Mouse (Mus musculus): ENCODE data around the gene Lilr4b.
"Not testable (repeated sequence)": the region's sequence is repeated elsewhere in the genome, so short reads cannot be mapped to it uniquely, and the experiment has no call there.

Lilr4b gene

GRCm38 (mm10) chr10:51480397-51480796, at the start of gene Lilr4b, which contains the start of gene Gm49339:
Gene Lilr4b, plus strand, starts transcription at chr10:51480632.
Gene Gm49339, plus strand, starts transcription at chr10:51480612.
- DNase-seq (ENCODE audit: extremely low spot score): not testable (repeated sequence)

GRCm38 (mm10) chr10:51432940-51433339, 47.5 kb upstream of the Lilr4b start:
- DNase-seq (ENCODE audit: extremely low spot score): no peak

GRCm38 (mm10) chr10:51435684-51436083, 44.7 kb upstream of the Lilr4b start:
- DNase-seq (ENCODE audit: extremely low spot score): no peak

- no peak for DNase-seq (ENCODE audit: extremely low spot score)
Observed at GRCm38 (mm10) chr10:51451610-51452009, 28.8 kb upstream of the Lilr4b start.

- no peak for DNase-seq (ENCODE audit: extremely low spot score)
Observed at GRCm38 (mm10) chr10:51453616-51454298, 26.7 kb upstream of the Lilr4b start.

- DNase-seq (ENCODE audit: extremely low spot score): no peak
Observed at GRCm38 (mm10) chr10:51454365-51454764, 26.1 kb upstream of the Lilr4b start.

GRCm38 (mm10) chr10:51455762-51456161, 24.7 kb upstream of the Lilr4b start:
- DNase-seq (ENCODE audit: extremely low spot score): no peak

GRCm38 (mm10) chr10:51456369-51456768, 24.1 kb upstream of the Lilr4b start:
- no peak for DNase-seq (ENCODE audit: extremely low spot score)

GRCm38 (mm10) chr10:51463800-51464199, 16.6 kb upstream of the Lilr4b start:
- not testable (repeated sequence) for DNase-seq (ENCODE audit: extremely low spot score)

- not testable (repeated sequence) for DNase-seq (ENCODE audit: extremely low spot score)
Observed at GRCm38 (mm10) chr10:51490691-51491090, 10.3 kb downstream of the Lilr4b start, which contains the start of gene Lilrb4a. Gene Lilrb4a, plus strand, starts transcription at chr10:51490956.

- DNase-seq (ENCODE audit: extremely low spot score): no peak
Observed at GRCm38 (mm10) chr10:51520021-51520420, 39.6 kb downstream of the Lilr4b start.

- no peak for DNase-seq (ENCODE audit: extremely low spot score)
Observed at GRCm38 (mm10) chr10:51521453-51521852, 41.0 kb downstream of the Lilr4b start.

- no peak for DNase-seq (ENCODE audit: extremely low spot score)
Observed at GRCm38 (mm10) chr10:51526090-51526489, 45.7 kb downstream of the Lilr4b start.

GRCm38 (mm10) chr10:51526633-51527032, 46.2 kb downstream of the Lilr4b start:
- no peak for DNase-seq (ENCODE audit: extremely low spot score)

- peak; percentile 9 for DNase-seq (ENCODE audit: extremely low spot score)
Observed at GRCm38 (mm10) chr10:51528840-51529434, 48.5 kb downstream of the Lilr4b start.

GRCm38 (mm10) chr10:51529497-51529896, 49.1 kb downstream of the Lilr4b start:
- no peak for DNase-seq (ENCODE audit: extremely low spot score)

GRCm38 (mm10) chr10:51530813-51531212, 50.4 kb downstream of the Lilr4b start:
- no peak for DNase-seq (ENCODE audit: extremely low spot score)

Measured in embryo, embryonic 9.5 days (tissue).